Mouse (Mus musculus) heart, embryonic 13.5 days (tissue): ENCODE results near the gene Manf. TPM values are rescaled to one million over a fixed set of nuclear protein-coding genes. Genes with fewer than 3 reads are reported as not detected.

Experiments used
- ATAC-seq: fragments of 200-750 bp; cut with Nextera tagmentation; 2 replicates; pipeline ENCODE4 v1.8.0; 2017; ENCODE audit warnings: moderate TSS enrichment; ENCODE audit not compliant: insufficient number of reproducible peaks, low FRiP score, low TSS enrichment; ENCODE audit errors: extremely low read depth
- H3K27ac ChIP-seq: fragments of 300-500 bp; sonication (generic); replicated peaks from 2 replicates; pipeline ENCODE4 v1.5.1; 2015; ENCODE audit warnings: moderate library complexity, mild to moderate bottlenecking, inconsistent platforms
- H3K27me3 ChIP-seq: fragments of 300-500 bp; sonication (generic); replicated peaks from 2 replicates; pipeline ENCODE4 v1.6.1; 2015; ENCODE audit warnings: mild to moderate bottlenecking, inconsistent platforms
- H3K36me3 ChIP-seq: fragments of 300-500 bp; sonication (generic); 2 replicates; pipeline ENCODE4 v1.6.1; 2015; ENCODE audit warnings: mild to moderate bottlenecking, inconsistent platforms
- H3K4me1 ChIP-seq: fragments of 300-500 bp; sonication (generic); 2 replicates; pipeline ENCODE4 v1.6.1; 2015; ENCODE audit warnings: inconsistent platforms
- H3K4me2 ChIP-seq: fragments of 300-500 bp; sonication (generic); 2 replicates; pipeline ENCODE4 v1.6.1; 2015; ENCODE audit warnings: inconsistent platforms, mild to moderate bottlenecking, moderate library complexity
- H3K4me3 ChIP-seq: fragments of 300-500 bp; sonication (generic); 2 replicates; pipeline ENCODE4 v1.5.1; 2015; ENCODE audit warnings: moderate library complexity, mild to moderate bottlenecking, inconsistent platforms
- H3K9ac ChIP-seq: fragments of 300-500 bp; sonication (generic); 2 replicates; pipeline ENCODE4 v1.6.1; 2015; ENCODE audit warnings: inconsistent platforms, mild to moderate bottlenecking, moderate library complexity
- H3K9me3 ChIP-seq: fragments of 300-500 bp; sonication (generic); 2 replicates; pipeline ENCODE4 v1.6.1; 2016; ENCODE audit warnings: inconsistent platforms
- WGBS: fragments of 180-500 bp; shearing (Covaris S2); methylation state at CpG from one replicate; pipeline ENCODE4 v1.1.7; 2015; ENCODE audit warnings: mixed read lengths; 5-methylcytosine and 5-hydroxymethylcytosine counted together
- polyA plus RNA-seq: library from polyadenylated mRNA; unstranded; fragments of >200 nt; fragmentation: Nextera tagmentation; extraction: Ambion mirVana; gene quantifications from 2 replicates; pipeline ENCODE4 v1.2.1, GENCODE M21; 2015

Manf gene
- polyA plus RNA-seq, 1 experiment from 2014 or later: 195 TPM

- H3K9me3 ChIP-seq: no peaks in the 10 kb centered on the region
- H3K4me2 ChIP-seq: peak within 1 kb of the TSS; percentile 74
- peak within 1 kb of the TSS; percentile 98 for H3K9ac ChIP-seq
- peak; percentile 93 for ATAC-seq
- H3K4me1 ChIP-seq: peaks cover 9% of the 10 kb centered on the region
- H3K27ac ChIP-seq: peak within 1 kb of the TSS; percentile 96
- H3K4me3 ChIP-seq: peak within 1 kb of the TSS; percentile 99
- under 1% methylated on average over 50 of the region's 71 CpGs for WGBS
- no peaks in the 10 kb centered on the region for H3K27me3 ChIP-seq
- H3K36me3 ChIP-seq: no peaks in the 10 kb centered on the region
These were observed 70.0 kb downstream of the Manf start, which contains the start of gene Dcaf1 for GRCm38 (mm10) chr9:106821618-106822380. Gene Dcaf1, plus strand, starts transcription at chr9:106821874.

DNA sequence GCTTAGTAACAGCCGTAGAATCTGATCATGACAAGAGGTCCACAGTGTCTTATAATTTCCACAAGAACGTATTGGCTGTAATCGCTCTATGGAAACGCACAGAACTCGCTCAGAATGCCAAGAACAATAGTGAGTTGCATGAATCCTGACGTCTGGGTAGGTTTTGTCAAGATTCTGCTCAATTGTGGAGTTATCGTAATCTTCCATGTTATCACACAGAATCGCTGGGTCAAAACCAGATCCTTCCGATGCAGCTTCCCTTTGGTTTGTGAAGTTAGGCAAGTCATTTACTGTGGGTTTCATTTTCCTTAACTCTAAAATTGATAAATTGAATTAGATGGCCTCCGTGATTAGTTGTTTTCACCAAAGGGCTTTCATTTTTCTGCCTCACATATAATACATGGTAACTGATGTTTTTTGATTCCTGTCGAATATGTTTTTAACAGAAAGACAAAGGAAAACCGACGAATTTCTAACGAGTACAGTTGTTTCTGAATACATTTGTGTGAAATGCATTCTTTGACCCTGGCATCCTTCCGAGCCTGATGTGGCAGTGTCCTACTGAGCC, 70.6 kb downstream of the Manf start:
- no peak for ATAC-seq
- H3K4me2 ChIP-seq: peak overlapping the region; percentile 74
- H3K27me3 ChIP-seq: no peaks in the 10 kb centered on the region
- WGBS: 36% methylated on average over 15 of the region's 15 CpGs
- H3K9me3 ChIP-seq: no peaks in the 10 kb centered on the region
- H3K9ac ChIP-seq: peak overlapping the region; percentile 82
- H3K36me3 ChIP-seq: no peaks in the 10 kb centered on the region
- H3K27ac ChIP-seq: peak overlapping the region; percentile 96
- peaks cover 9% of the 10 kb centered on the region for H3K4me1 ChIP-seq
- peak overlapping the region; percentile 99 for H3K4me3 ChIP-seq

GRCm38 (mm10) chr9:106819201-106819600, 72.6 kb downstream of the Manf start:
- Histone ChIP-seq H3K4me1 (peaks cover 9% of the 10 kb centered on the region), H3K4me2 (no peak overlapping the region), H3K4me3 (no peak overlapping the region), H3K27me3 (no peaks in the 10 kb centered on the region), H3K27ac (no peak overlapping the region), H3K36me3 (no peaks in the 10 kb centered on the region), H3K9me3 (no peaks in the 10 kb centered on the region), H3K9ac (no peak overlapping the region)
- WGBS: 82% methylated on average over 1 of the region's 1 CpGs
- ATAC-seq: no peak

GRCm38 (mm10) chr9:106818191-106818590, 73.6 kb downstream of the Manf start:
- Histone ChIP-seq H3K9ac (no peak overlapping the region), H3K4me1 (peaks cover 7% of the 10 kb centered on the region), H3K4me2 (no peak overlapping the region), H3K9me3 (no peaks in the 10 kb centered on the region), H3K27me3 (no peaks in the 10 kb centered on the region), H3K36me3 (no peaks in the 10 kb centered on the region), H3K4me3 (no peak overlapping the region), H3K27ac (no peak overlapping the region)
- WGBS: 60% methylated on average over 6 of the region's 6 CpGs
- no peak for ATAC-seq

DNA sequence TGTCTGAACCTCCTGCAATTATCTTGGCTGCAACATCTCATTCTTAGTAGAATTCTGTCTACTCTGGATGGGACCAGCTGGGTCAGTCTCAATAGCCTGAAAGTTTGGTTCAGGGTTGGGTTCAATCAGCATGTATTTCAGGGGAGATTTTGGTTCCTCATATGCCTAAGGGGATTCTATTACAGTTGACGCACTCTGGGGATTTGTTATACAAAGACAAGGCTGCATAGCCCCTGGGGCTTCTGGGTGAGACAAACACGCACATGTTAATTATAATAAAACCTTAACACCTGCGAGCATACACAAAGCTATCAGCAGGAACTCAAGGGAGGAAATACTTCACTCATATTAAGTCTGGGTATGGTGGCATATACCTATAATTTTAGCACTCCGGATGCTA, 85.3 kb downstream of the Manf start:
- no peaks in the 10 kb centered on the region for H3K36me3 ChIP-seq
- no peak overlapping the region for H3K4me2 ChIP-seq
- H3K9ac ChIP-seq: no peak overlapping the region
- WGBS: 72% methylated on average over 4 of the region's 4 CpGs
- H3K4me3 ChIP-seq: no peak overlapping the region
- H3K27me3 ChIP-seq: no peaks in the 10 kb centered on the region
- ATAC-seq: no peak
- no peak overlapping the region for H3K27ac ChIP-seq
- peaks cover 16% of the 10 kb centered on the region; the same call in 1 of the 2 replicates for H3K9me3 ChIP-seq
- H3K4me1 ChIP-seq: no peaks in the 10 kb centered on the region

DNA sequence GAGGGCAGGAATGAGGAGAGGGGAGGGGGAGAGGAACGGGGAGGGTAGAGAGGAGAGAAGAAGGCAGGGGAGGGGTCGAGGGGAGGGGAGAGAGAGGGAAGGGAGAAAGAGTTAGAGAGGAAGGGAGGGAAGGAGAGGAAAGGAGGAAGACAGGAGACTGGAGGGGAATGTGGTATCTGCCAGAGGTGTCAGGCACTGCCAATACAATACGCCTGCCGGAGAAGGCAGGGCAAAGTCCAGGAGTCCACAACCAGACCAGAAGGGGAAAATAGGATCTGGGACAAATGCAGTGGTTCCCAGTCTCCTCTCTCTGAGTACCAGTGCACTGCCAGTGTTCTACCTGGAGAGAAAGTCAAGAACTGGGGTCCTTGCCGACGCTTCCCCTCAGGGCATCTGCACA, 100.9 kb downstream of the Manf start:
- Histone ChIP-seq H3K27ac (no peak overlapping the region), H3K4me2 (no peak overlapping the region), H3K4me1 (peaks cover 16% of the 10 kb centered on the region), H3K9me3 (no peaks in the 10 kb centered on the region), H3K4me3 (no peak overlapping the region), H3K9ac (no peak overlapping the region), H3K36me3 (no peaks in the 10 kb centered on the region), H3K27me3 (0 out of 2 replicates have a peak, but pooled peaks cover 3% of the 10 kb centered on the region)
- WGBS: 44% methylated on average over 6 of the region's 6 CpGs
- ATAC-seq: no peak

GRCm38 (mm10) chr9:106789363-106789762, 102.4 kb downstream of the Manf start:
- peak overlapping the region; percentile 88; the same call in 1 of the 2 replicates for H3K27ac ChIP-seq
- ATAC-seq: no peak
- 0 out of 2 replicates have a peak, but pooled peaks cover 3% of the 10 kb centered on the region for H3K27me3 ChIP-seq
- H3K4me2 ChIP-seq: peak overlapping the region; percentile 83
- WGBS: 11% methylated on average over 10 of the region's 10 CpGs
- peak overlapping the region; percentile 98 for H3K9ac ChIP-seq
- no peaks in the 10 kb centered on the region for H3K36me3 ChIP-seq
- peaks cover 16% of the 10 kb centered on the region for H3K4me1 ChIP-seq
- H3K9me3 ChIP-seq: no peaks in the 10 kb centered on the region
- peak overlapping the region; percentile 93 for H3K4me3 ChIP-seq

- Histone ChIP-seq H3K4me2 (peak within 1 kb of the TSS; percentile 83), H3K4me3 (peak within 1 kb of the TSS; percentile 93), H3K27me3 (0 out of 2 replicates have a peak, but pooled peaks cover 3% of the 10 kb centered on the region), H3K9ac (peak within 1 kb of the TSS; percentile 98), H3K9me3 (no peaks in the 10 kb centered on the region), H3K36me3 (no peaks in the 10 kb centered on the region), H3K4me1 (peaks cover 16% of the 10 kb centered on the region), H3K27ac (peak within 1 kb of the TSS; percentile 88)
- ATAC-seq: peak; percentile 53
- under 1% methylated on average over 49 of the region's 49 CpGs for WGBS
These were observed 102.9 kb downstream of the Manf start, which contains the start of gene Rad54l2 for GRCm38 (mm10) chr9:106788812-106789321. Gene Rad54l2, minus strand, starts transcription at chr9:106789194.

Other genes starting within 250 kb of the Manf start
- 0.09 TPM in 1 of 2 replicates, not detected in the other for gene Grm2, start 235.9 kb downstream of the Manf start, polyA plus RNA-seq
- gene Tex264, start 206.1 kb downstream of the Manf start, polyA plus RNA-seq: 34.7 and 43.2 TPM in 2 replicates
- gene Rad54l2, start 102.8 kb downstream of the Manf start, polyA plus RNA-seq: 4.1 and 4.2 TPM in 2 replicates
- 12.8 and 15.6 TPM in 2 replicates for gene Dcaf1, start 70.1 kb downstream of the Manf start, polyA plus RNA-seq
- 4.7 and 5.5 TPM in 2 replicates for gene Rbm15b, start 4.6 kb downstream of the Manf start, polyA plus RNA-seq